Mouse (Mus musculus): ENCODE data around the gene Dna2.

DNA sequence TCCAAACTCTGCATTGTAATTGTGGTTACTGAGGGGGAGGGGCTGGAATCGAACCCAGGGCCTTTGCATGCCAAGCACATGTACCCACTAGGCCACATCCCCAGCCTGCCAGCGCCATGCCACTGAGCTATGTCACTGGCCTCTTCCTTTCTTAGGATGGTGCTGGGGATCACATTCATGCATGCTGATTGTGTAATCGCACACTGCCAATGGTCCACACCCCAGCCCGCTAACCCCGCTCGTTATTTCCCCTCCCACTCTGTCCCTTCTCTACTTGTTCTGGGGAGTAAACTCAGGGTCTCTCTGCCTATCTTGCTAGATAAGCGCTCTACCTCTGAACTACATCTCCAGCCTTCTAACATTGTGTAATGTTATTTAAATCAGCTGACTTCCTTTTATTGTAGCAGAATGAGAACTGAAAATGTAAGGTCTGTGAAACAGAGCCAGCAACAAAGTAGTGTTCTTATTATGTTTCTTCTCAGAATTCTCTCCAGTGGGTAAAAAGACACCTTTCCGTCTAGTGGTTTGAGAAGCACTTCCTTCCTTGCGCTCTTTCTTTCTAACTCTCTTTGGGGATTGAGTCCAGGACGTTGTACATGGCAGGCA, 1.7 kb upstream of the Dna2 start:
- TF ChIP-seq POLR2A (IDR thresholded peaks at IDR 0.05; ENCODE audit: insufficient read length, low read depth) (no peak), MAX (IDR thresholded peaks at IDR 0.05; ENCODE audit: low read depth) (no peak), POLR2AphosphoS2 (IDR thresholded peaks at IDR 0.05; ENCODE audit: insufficient read length, low read depth) (no peak), E2F4 (IDR thresholded peaks at IDR 0.05; ENCODE audit: insufficient read depth) (no peak), TCF12 (IDR thresholded peaks at IDR 0.05; ENCODE audit: insufficient read depth, poor library complexity, severe bottlenecking) (no peak), MYOD1 (IDR thresholded peaks at IDR 0.05; ENCODE audit: control insufficient read depth in 1 of 3, insufficient read length in 2 of 3, low read depth in 2 of 3) (no peak)
